Mouse (Mus musculus): ENCODE data around the gene Arsg. TPM values are rescaled to one million over a fixed set of nuclear protein-coding genes. Genes with fewer than 3 reads are reported as not detected.
A peak's percentile ranks its signal among the peaks of the same experiment; 100 is the strongest.

Gene Arsg
- polyA plus RNA-seq, 1 experiment: not detected

DNA sequence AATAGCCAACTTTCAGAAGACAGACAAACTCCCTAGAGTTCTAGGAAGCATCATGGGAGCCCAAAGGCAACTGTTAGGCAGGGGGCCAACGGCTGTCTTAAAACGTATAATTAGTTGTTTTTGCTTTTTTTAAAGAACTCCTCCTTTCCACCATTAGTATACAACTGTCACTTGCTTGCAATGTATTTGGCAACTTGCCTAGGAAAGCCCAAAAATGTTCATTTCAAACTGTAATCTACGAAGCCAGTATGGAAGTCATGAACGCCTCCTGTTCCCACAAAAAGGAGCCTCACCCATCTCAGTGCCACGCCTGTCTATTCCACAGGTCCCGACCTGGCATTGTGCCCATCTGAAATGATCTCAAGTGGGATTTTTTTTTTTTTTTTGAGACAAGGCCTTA, 102.7 kb downstream of the Arsg start:
- WGBS: 37% methylated on average over 6 of the region's 6 CpGs
- Histone ChIP-seq H3K4me3 (ENCODE audit: insufficient read depth, low read depth, low read length) (no peak overlapping the region), H3K27ac (ENCODE audit: insufficient read depth, low read depth, low read length) (no peak overlapping the region), H3K4me1 (ENCODE audit: control insufficient read depth, insufficient read depth, low read length) (peaks cover 20% of the 10 kb centered on the region)
- TF ChIP-seq POLR2A (IDR thresholded peaks at IDR 0.05; ENCODE audit: insufficient read depth, low read depth, low read length) (no peak), CTCF (IDR thresholded peaks at IDR 0.05; ENCODE audit: insufficient read depth, low read depth, low read length) (no peak)

- Histone ChIP-seq H3K4me1 (ENCODE audit: control insufficient read depth, insufficient read depth, low read length) (peaks cover 19% of the 10 kb centered on the region), H3K4me3 (ENCODE audit: insufficient read depth, low read depth, low read length) (no peak overlapping the region), H3K27ac (ENCODE audit: insufficient read depth, low read depth, low read length) (no peak overlapping the region)
- TF ChIP-seq POLR2A (IDR thresholded peaks at IDR 0.05; ENCODE audit: insufficient read depth, low read depth, low read length) (no peak), CTCF (IDR thresholded peaks at IDR 0.05; ENCODE audit: insufficient read depth, low read depth, low read length) (no peak)
- WGBS: 58% methylated on average over 3 of the region's 3 CpGs
Measured at GRCm38 (mm10) chr11:109578536-109578935, 105.4 kb downstream of the Arsg start.

- Histone ChIP-seq H3K4me3 (ENCODE audit: insufficient read depth, low read depth, low read length) (no peak overlapping the region), H3K27ac (ENCODE audit: insufficient read depth, low read depth, low read length) (no peak overlapping the region), H3K4me1 (ENCODE audit: control insufficient read depth, insufficient read depth, low read length) (peaks cover 12% of the 10 kb centered on the region; the same call in 1 of the 2 replicates)
- WGBS: 88% methylated on average over 9 of the region's 9 CpGs
- TF ChIP-seq POLR2A (IDR thresholded peaks at IDR 0.05; ENCODE audit: insufficient read depth, low read depth, low read length) (no peak), CTCF (IDR thresholded peaks at IDR 0.05; ENCODE audit: insufficient read depth, low read depth, low read length) (no peak)
Measured at GRCm38 (mm10) chr11:109579999-109580398, 106.8 kb downstream of the Arsg start.

- H3K4me1 ChIP-seq (ENCODE audit: control insufficient read depth, insufficient read depth, low read length): no peaks in the 10 kb centered on the region
- TF ChIP-seq POLR2A (IDR thresholded peaks at IDR 0.05; ENCODE audit: insufficient read depth, low read depth, low read length) (no peak), CTCF (IDR thresholded peaks at IDR 0.05; ENCODE audit: insufficient read depth, low read depth, low read length) (no peak)
- WGBS: 94% methylated on average over 14 of the region's 14 CpGs
- H3K27ac ChIP-seq (ENCODE audit: insufficient read depth, low read depth, low read length): no peak overlapping the region
- H3K4me3 ChIP-seq (ENCODE audit: insufficient read depth, low read depth, low read length): no peak overlapping the region
Measured at GRCm38 (mm10) chr11:109583986-109584385, 110.8 kb downstream of the Arsg start.

DNA sequence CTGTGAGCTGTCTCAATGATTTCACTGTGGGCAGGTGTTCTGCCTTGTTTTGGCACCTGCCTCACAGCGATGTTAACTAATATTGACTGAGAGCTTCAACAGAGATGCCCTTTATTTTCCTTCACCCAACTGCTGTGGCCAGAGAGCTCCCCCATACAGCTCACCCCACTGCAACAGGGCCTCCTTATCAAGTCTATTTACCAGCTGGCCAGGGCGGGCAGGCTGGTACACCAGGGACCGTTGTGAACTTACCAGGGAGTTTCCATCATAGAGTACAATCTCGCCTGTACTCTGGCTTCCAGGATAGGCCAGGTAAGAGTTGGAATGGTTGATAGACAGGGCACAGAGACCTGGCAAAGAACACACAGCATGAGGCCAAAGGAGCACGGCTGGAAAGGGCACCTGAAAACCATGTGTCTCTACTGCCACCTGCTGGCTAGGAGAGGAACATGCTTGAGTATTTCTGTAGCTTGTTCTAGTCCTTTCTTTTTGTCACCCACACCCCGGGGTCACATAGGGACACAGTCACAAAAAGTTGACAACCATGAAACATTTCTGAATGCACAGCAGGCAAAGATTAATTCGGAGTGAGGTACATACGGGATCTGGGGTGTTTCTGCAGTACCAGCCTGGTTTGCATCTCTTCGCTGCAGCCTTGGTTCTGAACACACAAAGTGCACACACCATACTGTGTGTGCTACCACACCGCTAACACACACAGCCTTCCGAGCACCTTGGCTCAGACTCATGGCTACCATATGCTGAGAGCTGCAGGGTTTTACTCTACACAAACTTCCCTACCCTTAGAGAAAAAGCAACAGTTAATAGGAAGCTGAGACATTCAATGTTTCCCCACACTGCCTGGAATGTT, 111.9 kb downstream of the Arsg start:
- Histone ChIP-seq H3K4me3 (ENCODE audit: insufficient read depth, low read depth, low read length) (no peak overlapping the region), H3K27ac (ENCODE audit: insufficient read depth, low read depth, low read length) (no peak overlapping the region), H3K4me1 (ENCODE audit: control insufficient read depth, insufficient read depth, low read length) (peaks cover 2% of the 10 kb centered on the region)
- 41% methylated on average over 11 of the region's 11 CpGs for WGBS
- no peak for TF ChIP-seq POLR2A (IDR thresholded peaks at IDR 0.05; ENCODE audit: insufficient read depth, low read depth, low read length)
- TF ChIP-seq CTCF (IDR thresholded peaks at IDR 0.05; ENCODE audit: insufficient read depth, low read depth, low read length): peak; percentile 49; the same call in 1 of the 2 replicates

GRCm38 (mm10) chr11:109586424-109586823, 113.2 kb downstream of the Arsg start:
- Histone ChIP-seq H3K4me3 (ENCODE audit: insufficient read depth, low read depth, low read length) (no peak overlapping the region), H3K27ac (ENCODE audit: insufficient read depth, low read depth, low read length) (no peak overlapping the region), H3K4me1 (ENCODE audit: control insufficient read depth, insufficient read depth, low read length) (peaks cover 4% of the 10 kb centered on the region)
- 80% methylated on average over 2 of the region's 2 CpGs for WGBS
- TF ChIP-seq POLR2A (IDR thresholded peaks at IDR 0.05; ENCODE audit: insufficient read depth, low read depth, low read length): no peak
- no peak for TF ChIP-seq CTCF (IDR thresholded peaks at IDR 0.05; ENCODE audit: insufficient read depth, low read depth, low read length)

- no peak for TF ChIP-seq CTCF (IDR thresholded peaks at IDR 0.05; ENCODE audit: insufficient read depth, low read depth, low read length)
- TF ChIP-seq POLR2A (IDR thresholded peaks at IDR 0.05; ENCODE audit: insufficient read depth, low read depth, low read length): no peak
- Histone ChIP-seq H3K4me3 (ENCODE audit: insufficient read depth, low read depth, low read length) (no peak overlapping the region), H3K4me1 (ENCODE audit: control insufficient read depth, insufficient read depth, low read length) (peaks cover 4% of the 10 kb centered on the region), H3K27ac (ENCODE audit: insufficient read depth, low read depth, low read length) (no peak overlapping the region)
- WGBS: 74% methylated on average over 13 of the region's 13 CpGs
Measured at GRCm38 (mm10) chr11:109587019-109587418, 113.8 kb downstream of the Arsg start.

GRCm38 (mm10) chr11:109587638-109588374, 114.6 kb downstream of the Arsg start:
- H3K4me1 ChIP-seq (ENCODE audit: control insufficient read depth, insufficient read depth, low read length): peaks cover 4% of the 10 kb centered on the region
- WGBS: 65% methylated on average over 15 of the region's 15 CpGs
- no peak overlapping the region for H3K27ac ChIP-seq (ENCODE audit: insufficient read depth, low read depth, low read length)
- no peak overlapping the region for H3K4me3 ChIP-seq (ENCODE audit: insufficient read depth, low read depth, low read length)
- TF ChIP-seq POLR2A (IDR thresholded peaks at IDR 0.05; ENCODE audit: insufficient read depth, low read depth, low read length): no peak
- no peak for TF ChIP-seq CTCF (IDR thresholded peaks at IDR 0.05; ENCODE audit: insufficient read depth, low read depth, low read length)

DNA sequence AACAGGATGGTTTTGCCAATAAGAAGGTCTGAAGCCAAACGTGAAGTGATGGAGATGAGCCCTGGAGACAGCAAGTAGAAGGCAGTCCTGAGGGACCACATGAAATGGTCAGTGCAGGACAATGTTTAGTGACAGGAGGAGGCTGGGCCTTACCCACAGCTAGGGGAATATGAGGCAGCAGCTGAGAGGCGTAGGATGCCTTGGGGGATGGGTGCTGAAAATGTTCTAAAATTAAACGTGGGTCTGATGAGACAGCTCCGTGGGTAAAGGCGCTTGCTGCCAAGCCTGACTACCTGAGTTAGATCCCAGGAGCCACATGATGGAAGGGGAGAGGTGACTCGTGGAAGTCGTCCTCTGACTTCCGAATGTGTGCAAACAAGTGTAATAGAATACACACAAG, 116.8 kb downstream of the Arsg start:
- TF ChIP-seq CTCF (IDR thresholded peaks at IDR 0.05; ENCODE audit: insufficient read depth, low read depth, low read length) (no peak), POLR2A (IDR thresholded peaks at IDR 0.05; ENCODE audit: insufficient read depth, low read depth, low read length) (no peak)
- WGBS: 65% methylated on average over 8 of the region's 8 CpGs
- Histone ChIP-seq H3K4me1 (ENCODE audit: control insufficient read depth, insufficient read depth, low read length) (peaks cover 4% of the 10 kb centered on the region), H3K4me3 (ENCODE audit: insufficient read depth, low read depth, low read length) (no peak overlapping the region), H3K27ac (ENCODE audit: insufficient read depth, low read depth, low read length) (no peak overlapping the region)
